Mouse (Mus musculus): ENCODE measurements around the gene Spc25. TPM values are rescaled to one million over a fixed set of nuclear protein-coding genes. Genes with fewer than 3 reads are reported as not detected.

Spc25 gene
- 276 and 289 TPM in 2 replicates for polyA plus RNA-seq (2014; fragmentation: Nextera tagmentation; extraction: Ambion mirVana)

- H3K36me3 ChIP-seq (ENCODE audit: control insufficient read depth, insufficient read depth, low read length) = peaks cover 9% of the 10 kb centered on the region; the same call in 1 of the 2 replicates
Measured at GRCm38 (mm10) chr2:69205791-69206351, at the start of gene Spc25. TSS of gene Spc25 (minus strand) at chr2:69206194.

DNA sequence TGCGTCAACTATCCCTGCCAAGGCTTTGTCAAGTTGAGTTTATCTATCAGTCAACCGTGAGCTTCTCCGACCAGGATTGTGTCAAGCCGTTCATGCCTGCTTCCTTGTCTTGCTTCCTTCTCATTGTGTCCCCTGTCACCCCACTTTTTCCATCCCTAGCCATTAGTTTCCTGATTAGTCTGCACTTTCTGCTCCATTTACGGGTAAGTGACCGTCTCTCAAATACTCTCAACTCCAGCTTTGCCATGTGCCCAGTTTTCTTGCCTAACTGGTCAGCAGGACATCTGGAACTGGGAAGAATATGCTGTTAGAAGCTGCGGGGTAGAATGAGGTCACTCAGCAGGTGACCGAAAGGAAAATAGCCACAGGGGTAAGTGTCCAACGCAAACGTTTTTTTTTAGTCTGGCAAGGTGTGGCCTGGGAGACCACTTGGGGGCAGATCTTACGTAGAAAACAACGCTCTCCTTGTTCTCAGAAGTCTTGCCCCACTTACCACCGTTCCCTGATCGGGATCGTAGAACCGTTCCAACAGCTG is 42.3 kb upstream of the Spc25 start:
- H3K4me2 ChIP-seq = no peak overlapping the region
- H3K9ac ChIP-seq (ENCODE audit: low read length) = no peak overlapping the region
- no peak for ATAC-seq (ENCODE audit: low FRiP score)
- no peaks in the 10 kb centered on the region for H3K36me3 ChIP-seq (ENCODE audit: control insufficient read depth, insufficient read depth, low read length)
- no peak overlapping the region for H3K27ac ChIP-seq (ENCODE audit: low read depth, low read length)
- DNase-seq (ENCODE audit: low spot score, missing footprints) = no peak
- H3K4me1 ChIP-seq (ENCODE audit: control insufficient read depth, insufficient read depth, low read length) = 0 out of 2 replicates have a peak, but pooled peaks cover 2% of the 10 kb centered on the region
- H3K4me3 ChIP-seq (ENCODE audit: low read depth, low read length) = no peak overlapping the region
- H3K27me3 ChIP-seq (ENCODE audit: control insufficient read depth, insufficient read depth, low read length) = no peaks in the 10 kb centered on the region
- 64% methylated on average over 16 of the region's 16 CpGs for WGBS
- H3K9me3 ChIP-seq (ENCODE audit: control insufficient read depth, low read length) = no peaks in the 10 kb centered on the region

More at GRCm38 (mm10) chr2:69205791-69206351, at the start of gene Spc25:
- H3K4me2 ChIP-seq = peak within 1 kb of the TSS; percentile 57
- H3K4me1 ChIP-seq (ENCODE audit: control insufficient read depth, insufficient read depth, low read length) = peaks cover 3% of the 10 kb centered on the region; the same call in 1 of the 2 replicates
- no peaks in the 10 kb centered on the region for H3K9me3 ChIP-seq (ENCODE audit: control insufficient read depth, low read length)
- H3K4me3 ChIP-seq (ENCODE audit: low read depth, low read length) = peak within 1 kb of the TSS; percentile 57
- peak; percentile 97 for DNase-seq (ENCODE audit: low spot score, missing footprints)
- 0 out of 2 replicates have a peak within 1 kb of the TSS, but pooled peaks have one; percentile 1 for H3K27ac ChIP-seq (ENCODE audit: low read depth, low read length)
- peak within 1 kb of the TSS; percentile 82 for H3K9ac ChIP-seq (ENCODE audit: low read length)
- H3K27me3 ChIP-seq (ENCODE audit: control insufficient read depth, insufficient read depth, low read length) = no peaks in the 10 kb centered on the region
- under 1% methylated on average over 36 of the region's 46 CpGs for WGBS
- ATAC-seq (ENCODE audit: low FRiP score) = peak; percentile 100

DNA sequence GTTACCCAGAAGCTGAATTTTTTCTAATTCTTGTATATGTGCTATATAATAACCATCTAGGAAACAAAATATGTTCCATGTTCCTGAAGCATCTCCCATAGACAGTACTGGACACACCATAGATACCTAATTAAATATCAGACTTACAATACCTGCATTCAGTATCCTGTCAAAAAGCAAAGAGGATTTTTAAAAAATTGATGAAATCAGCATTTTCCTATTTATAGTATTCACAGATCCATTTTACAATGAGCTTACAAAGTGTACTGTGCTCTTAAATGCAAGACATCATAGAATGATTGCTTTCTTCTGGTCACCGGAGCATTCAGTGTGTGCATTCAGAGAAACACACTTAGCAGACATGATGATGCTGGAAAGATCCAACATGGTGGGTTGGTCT is 41.1 kb upstream of the Spc25 start:
- no peak overlapping the region for H3K27ac ChIP-seq (ENCODE audit: low read depth, low read length)
- no peak overlapping the region for H3K4me2 ChIP-seq
- ATAC-seq (ENCODE audit: low FRiP score) (no peak), DNase-seq (ENCODE audit: low spot score, missing footprints) (no peak)
- no peak overlapping the region for H3K9ac ChIP-seq (ENCODE audit: low read length)
- H3K4me1 ChIP-seq (ENCODE audit: control insufficient read depth, insufficient read depth, low read length) = 0 out of 2 replicates have a peak, but pooled peaks cover 2% of the 10 kb centered on the region
- H3K27me3 ChIP-seq (ENCODE audit: control insufficient read depth, insufficient read depth, low read length) = no peaks in the 10 kb centered on the region
- no peak overlapping the region for H3K4me3 ChIP-seq (ENCODE audit: low read depth, low read length)
- WGBS = 95% methylated on average over 1 of the region's 1 CpGs
- H3K9me3 ChIP-seq (ENCODE audit: control insufficient read depth, low read length) = no peaks in the 10 kb centered on the region
- no peaks in the 10 kb centered on the region for H3K36me3 ChIP-seq (ENCODE audit: control insufficient read depth, insufficient read depth, low read length)

- no peaks in the 10 kb centered on the region for H3K36me3 ChIP-seq (ENCODE audit: control insufficient read depth, insufficient read depth, low read length)
Measured at GRCm38 (mm10) chr2:69244924-69245323, 38.9 kb upstream of the Spc25 start.

DNA sequence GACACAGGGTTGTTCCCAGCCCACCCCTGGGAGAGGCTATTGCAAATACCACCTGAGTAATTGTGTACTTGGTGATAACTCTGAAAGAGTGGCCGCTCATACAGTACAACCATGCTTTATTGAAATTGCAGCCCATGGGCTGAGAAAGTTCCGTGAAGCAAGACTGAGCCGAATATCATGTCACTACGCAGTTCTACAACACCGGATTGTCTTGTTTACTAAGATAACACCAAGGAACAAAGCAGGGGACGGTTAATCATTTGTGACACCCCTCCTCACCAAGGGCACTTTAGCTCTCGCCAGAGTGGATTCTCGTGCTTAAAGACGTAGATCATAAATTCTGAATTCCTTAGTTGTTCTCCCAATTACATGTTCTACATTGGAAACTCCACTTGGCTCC is 33.3 kb upstream of the Spc25 start:
- Histone ChIP-seq H3K27me3 (ENCODE audit: control insufficient read depth, insufficient read depth, low read length) (no peaks in the 10 kb centered on the region), H3K9me3 (ENCODE audit: control insufficient read depth, low read length) (no peaks in the 10 kb centered on the region), H3K4me2 (no peak overlapping the region), H3K9ac (ENCODE audit: low read length) (no peak overlapping the region), H3K27ac (ENCODE audit: low read depth, low read length) (no peak overlapping the region), H3K4me1 (ENCODE audit: control insufficient read depth, insufficient read depth, low read length) (no peaks in the 10 kb centered on the region), H3K36me3 (ENCODE audit: control insufficient read depth, insufficient read depth, low read length) (no peaks in the 10 kb centered on the region), H3K4me3 (ENCODE audit: low read depth, low read length) (no peak overlapping the region)
- ATAC-seq (ENCODE audit: low FRiP score) = no peak
- DNase-seq (ENCODE audit: low spot score, missing footprints) = no peak
- WGBS = 90% methylated on average over 9 of the region's 9 CpGs

More at GRCm38 (mm10) chr2:69244924-69245323, 38.9 kb upstream of the Spc25 start:
- Histone ChIP-seq H3K27ac (ENCODE audit: low read depth, low read length) (no peak overlapping the region), H3K4me3 (ENCODE audit: low read depth, low read length) (no peak overlapping the region), H3K9me3 (ENCODE audit: control insufficient read depth, low read length) (no peaks in the 10 kb centered on the region), H3K27me3 (ENCODE audit: control insufficient read depth, insufficient read depth, low read length) (no peaks in the 10 kb centered on the region), H3K9ac (ENCODE audit: low read length) (no peak overlapping the region), H3K4me2 (no peak overlapping the region), H3K4me1 (ENCODE audit: control insufficient read depth, insufficient read depth, low read length) (0 out of 2 replicates have a peak, but pooled peaks cover 2% of the 10 kb centered on the region)
- no peak for ATAC-seq (ENCODE audit: low FRiP score)
- no peak for DNase-seq (ENCODE audit: low spot score, missing footprints)
- WGBS = 31% methylated on average over 2 of the region's 2 CpGs

- Histone ChIP-seq H3K4me1 (ENCODE audit: control insufficient read depth, insufficient read depth, low read length) (no peaks in the 10 kb centered on the region), H3K27ac (ENCODE audit: low read depth, low read length) (no peak overlapping the region), H3K27me3 (ENCODE audit: control insufficient read depth, insufficient read depth, low read length) (no peaks in the 10 kb centered on the region), H3K4me2 (no peak overlapping the region), H3K9ac (ENCODE audit: low read length) (no peak overlapping the region), H3K4me3 (ENCODE audit: low read depth, low read length) (no peak overlapping the region), H3K36me3 (ENCODE audit: control insufficient read depth, insufficient read depth, low read length) (no peaks in the 10 kb centered on the region), H3K9me3 (ENCODE audit: control insufficient read depth, low read length) (no peaks in the 10 kb centered on the region)
- DNase-seq (ENCODE audit: low spot score, missing footprints) (no peak), ATAC-seq (ENCODE audit: low FRiP score) (no peak)
- WGBS = 85% methylated on average over 5 of the region's 5 CpGs
Measured at GRCm38 (mm10) chr2:69234976-69235678, 29.1 kb upstream of the Spc25 start.

DNA sequence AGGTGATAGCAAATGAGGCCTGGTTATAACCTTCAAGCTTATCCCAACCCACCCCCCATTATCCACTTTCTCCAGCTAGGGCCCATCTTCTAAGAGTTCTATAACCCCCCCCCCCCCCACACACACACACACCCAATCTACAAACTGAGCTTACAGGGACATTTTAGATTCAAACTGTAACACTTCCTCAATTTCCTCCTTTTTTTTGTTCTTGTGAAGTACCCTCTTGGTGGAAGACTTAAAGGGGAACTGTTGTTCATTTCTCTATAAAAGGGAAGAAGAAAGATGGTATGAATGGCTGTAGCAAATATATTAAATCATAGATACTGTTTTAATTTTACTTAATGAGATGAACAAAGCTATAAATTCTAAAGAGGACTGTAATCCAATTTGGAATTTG is 26.1 kb upstream of the Spc25 start:
- H3K36me3 ChIP-seq (ENCODE audit: control insufficient read depth, insufficient read depth, low read length) = no peaks in the 10 kb centered on the region
- no peaks in the 10 kb centered on the region for H3K27me3 ChIP-seq (ENCODE audit: control insufficient read depth, insufficient read depth, low read length)
- no peak overlapping the region for H3K4me3 ChIP-seq (ENCODE audit: low read depth, low read length)
- H3K27ac ChIP-seq (ENCODE audit: low read depth, low read length) = no peak overlapping the region
- ATAC-seq (ENCODE audit: low FRiP score) (no peak), DNase-seq (ENCODE audit: low spot score, missing footprints) (no peak)
- H3K4me1 ChIP-seq (ENCODE audit: control insufficient read depth, insufficient read depth, low read length) = no peaks in the 10 kb centered on the region
- no peak overlapping the region for H3K4me2 ChIP-seq
- H3K9ac ChIP-seq (ENCODE audit: low read length) = no peak overlapping the region
- H3K9me3 ChIP-seq (ENCODE audit: control insufficient read depth, low read length) = no peaks in the 10 kb centered on the region

DNA sequence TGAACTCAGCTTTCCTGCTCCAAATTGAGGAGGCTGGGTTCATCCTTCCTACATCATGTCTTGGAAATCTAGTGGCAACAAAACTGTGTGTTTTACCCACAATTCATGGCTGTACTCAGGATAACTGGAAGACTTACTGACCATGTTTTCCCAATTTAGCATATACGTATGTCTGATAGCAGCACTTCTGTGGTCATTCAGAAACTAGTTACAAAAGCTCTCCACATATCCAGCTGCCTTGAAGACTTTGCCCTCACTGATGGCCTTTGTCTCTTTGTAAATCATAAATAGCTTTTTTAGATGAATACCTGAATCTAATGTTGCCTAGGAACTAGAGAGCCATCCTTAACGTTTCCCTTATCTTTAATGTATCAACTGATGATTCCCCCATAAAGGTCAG is 24.1 kb upstream of the Spc25 start:
- H3K4me1 ChIP-seq (ENCODE audit: control insufficient read depth, insufficient read depth, low read length) = no peaks in the 10 kb centered on the region
- DNase-seq (ENCODE audit: low spot score, missing footprints) (no peak), ATAC-seq (ENCODE audit: low FRiP score) (no peak)
- H3K27ac ChIP-seq (ENCODE audit: low read depth, low read length) = no peak overlapping the region
- WGBS = 92% methylated on average over 2 of the region's 2 CpGs
- H3K4me2 ChIP-seq = no peak overlapping the region
- H3K9me3 ChIP-seq (ENCODE audit: control insufficient read depth, low read length) = no peaks in the 10 kb centered on the region
- H3K4me3 ChIP-seq (ENCODE audit: low read depth, low read length) = no peak overlapping the region
- no peaks in the 10 kb centered on the region for H3K36me3 ChIP-seq (ENCODE audit: control insufficient read depth, insufficient read depth, low read length)
- no peaks in the 10 kb centered on the region for H3K27me3 ChIP-seq (ENCODE audit: control insufficient read depth, insufficient read depth, low read length)
- no peak overlapping the region for H3K9ac ChIP-seq (ENCODE audit: low read length)

DNA sequence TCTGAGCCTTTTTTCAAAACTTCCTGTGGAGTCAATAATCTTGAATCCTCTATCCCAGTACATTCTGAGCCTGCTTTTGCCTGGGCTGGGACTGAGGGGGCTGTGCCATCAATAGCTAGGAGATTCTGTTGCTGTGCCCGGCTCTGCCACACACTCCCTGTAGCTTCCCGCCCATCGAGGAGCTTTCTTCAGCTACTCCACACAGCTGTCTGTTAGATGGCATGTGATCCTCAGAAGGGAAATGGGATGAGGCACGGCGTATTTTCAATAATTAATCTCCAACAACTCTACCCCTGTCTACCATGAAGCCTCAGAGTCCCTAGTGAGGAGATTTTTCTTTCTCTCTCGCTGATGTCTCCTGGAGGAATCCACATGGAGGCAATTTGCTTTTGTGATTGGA is 22.6 kb upstream of the Spc25 start:
- 87% methylated on average over 6 of the region's 6 CpGs for WGBS

More for the DNA sequence above, 22.6 kb upstream of the Spc25 start:
- DNase-seq (ENCODE audit: low spot score, missing footprints) (no peak), ATAC-seq (ENCODE audit: low FRiP score) (no peak)
- H3K4me2 ChIP-seq = no peak overlapping the region
- no peaks in the 10 kb centered on the region for H3K36me3 ChIP-seq (ENCODE audit: control insufficient read depth, insufficient read depth, low read length)
- H3K27ac ChIP-seq (ENCODE audit: low read depth, low read length) = no peak overlapping the region
- no peaks in the 10 kb centered on the region for H3K4me1 ChIP-seq (ENCODE audit: control insufficient read depth, insufficient read depth, low read length)
- no peaks in the 10 kb centered on the region for H3K9me3 ChIP-seq (ENCODE audit: control insufficient read depth, low read length)
- H3K9ac ChIP-seq (ENCODE audit: low read length) = no peak overlapping the region
- H3K27me3 ChIP-seq (ENCODE audit: control insufficient read depth, insufficient read depth, low read length) = no peaks in the 10 kb centered on the region
- no peak overlapping the region for H3K4me3 ChIP-seq (ENCODE audit: low read depth, low read length)
